Mouse (Mus musculus) erythroblast, adult 5-6 weeks (primary cell): Measurements from ENCODE around the gene Ccl17. TPM values are rescaled to one million over a fixed set of nuclear protein-coding genes. Genes with fewer than 3 reads are reported as not detected.
"Not testable (repeated sequence)": the region's sequence is repeated elsewhere in the genome, so short reads cannot be mapped to it uniquely, and the experiment has no call there.

ENCODE experiments used
- ATAC-seq: replicated peaks from 2 replicates; pipeline ENCODE4 v1.8.0; 2016; ENCODE audit warnings: moderate number of reproducible peaks, mild to moderate bottlenecking, moderate TSS enrichment, inconsistent platforms; ENCODE audit not compliant: poor library complexity, low FRiP score, severe bottlenecking
- total RNA-seq, 2 experiments: library from RNA; stranded (forward) in 1 of 2; stranded (reverse) in 1 of 2; fragments of 150-400 nt in 1 of 2; fragments of 200-764, 138-1000 nt in 1 of 2; gene quantifications; 2 replicates each; pipeline versions ENCODE4 v1.2.3 to v1.2.4; 2015 to 2017; ENCODE audit warnings: low replicate concordance in 2 of 2

Ccl17 gene
- total RNA-seq, 2 experiments from 2014 or later = 0.77 TPM; not detected in 1

DNA sequence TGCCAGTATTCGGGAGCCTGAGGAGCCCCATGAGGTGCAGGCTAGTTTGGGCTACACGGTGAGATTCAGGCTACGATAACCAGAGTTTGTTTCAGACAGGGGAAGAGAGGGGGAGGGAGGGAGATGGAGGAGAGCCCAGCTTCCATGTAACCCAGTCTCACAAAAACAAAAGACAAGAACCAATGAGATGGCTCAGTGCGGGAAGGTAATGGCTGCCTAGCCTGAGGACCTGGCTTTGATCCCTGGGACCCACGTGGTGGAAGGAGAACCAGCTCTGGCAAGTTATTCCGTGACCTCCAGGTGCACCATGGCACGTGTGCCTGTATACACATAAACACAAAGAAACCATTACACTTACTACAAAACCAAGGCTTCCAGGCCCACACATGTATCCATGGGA, 10.3 kb downstream of the Ccl17 start:
- no peak for ATAC-seq

- ATAC-seq = no peak
Observed at GRCm38 (mm10) chr8:94821381-94821780, 11.1 kb downstream of the Ccl17 start.

DNA sequence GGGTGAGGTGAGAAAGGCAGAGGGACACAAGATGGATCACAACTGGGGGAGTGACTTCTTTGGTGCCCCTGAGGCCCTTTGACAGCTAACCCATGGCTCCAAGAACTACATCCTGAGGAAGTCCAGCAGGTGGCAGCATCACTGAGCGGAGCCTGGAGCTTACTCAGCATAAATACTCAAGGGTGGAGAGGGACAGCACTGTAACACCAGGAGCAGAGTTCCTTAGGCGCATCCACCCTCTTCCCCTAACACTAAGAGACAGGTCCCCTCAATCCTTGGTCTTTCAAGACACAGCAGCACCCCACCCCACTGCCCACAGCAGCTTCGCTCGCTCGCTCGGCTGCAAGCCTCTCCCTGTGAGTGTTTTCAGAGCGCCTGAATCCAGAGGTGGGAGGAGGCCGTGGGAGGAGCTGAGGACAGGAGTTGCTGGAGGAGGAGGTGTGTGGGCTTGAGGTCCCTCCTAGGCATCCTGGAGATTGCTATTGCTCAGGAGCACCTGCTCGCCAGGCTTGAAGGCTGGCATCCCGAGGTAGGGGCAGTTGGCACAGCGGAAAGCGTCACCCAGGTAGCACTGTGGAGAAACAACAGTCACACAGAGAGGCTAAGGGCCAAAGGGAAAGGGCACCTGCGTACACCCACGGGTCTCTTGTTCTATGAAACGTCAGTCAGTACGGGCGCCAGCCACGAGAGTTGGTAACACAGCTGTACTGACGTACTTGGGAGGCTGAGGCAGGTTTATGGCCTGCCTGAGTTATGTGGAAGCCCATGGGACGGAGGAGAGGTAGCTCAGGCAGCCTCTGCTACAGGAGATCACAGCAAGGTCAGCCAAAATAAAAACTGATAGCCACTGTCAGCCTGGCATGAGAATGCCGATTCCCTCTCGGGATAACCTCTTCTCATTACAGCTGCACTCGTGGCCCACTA, 12.6 kb downstream of the Ccl17 start:
- ATAC-seq = peak; percentile 84

DNA sequence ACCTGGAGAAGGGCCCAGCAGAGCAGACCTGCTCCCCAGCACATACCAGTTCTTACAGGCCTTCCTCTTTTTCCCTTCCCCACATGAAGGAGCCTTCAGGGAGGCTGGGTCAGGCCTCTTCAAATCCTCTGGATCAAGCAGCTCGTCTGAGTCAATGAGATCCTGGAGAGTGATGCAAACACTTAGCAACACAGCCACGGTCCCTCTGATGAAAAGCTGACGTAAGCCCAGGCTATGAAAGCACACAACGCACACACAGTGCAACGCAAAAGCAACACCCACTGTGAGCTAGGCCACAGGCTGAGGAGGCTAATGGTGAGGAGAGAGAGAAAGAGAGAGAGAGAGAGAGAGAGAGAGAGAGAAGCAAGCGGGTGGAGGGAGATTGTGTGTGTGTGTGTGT, 14.9 kb downstream of the Ccl17 start:
- ATAC-seq = no peak

- no peak for ATAC-seq
Observed at GRCm38 (mm10) chr8:94826210-94826609, 16.0 kb downstream of the Ccl17 start.

GRCm38 (mm10) chr8:94828284-94828683, 18.0 kb downstream of the Ccl17 start:
- no peak for ATAC-seq

DNA sequence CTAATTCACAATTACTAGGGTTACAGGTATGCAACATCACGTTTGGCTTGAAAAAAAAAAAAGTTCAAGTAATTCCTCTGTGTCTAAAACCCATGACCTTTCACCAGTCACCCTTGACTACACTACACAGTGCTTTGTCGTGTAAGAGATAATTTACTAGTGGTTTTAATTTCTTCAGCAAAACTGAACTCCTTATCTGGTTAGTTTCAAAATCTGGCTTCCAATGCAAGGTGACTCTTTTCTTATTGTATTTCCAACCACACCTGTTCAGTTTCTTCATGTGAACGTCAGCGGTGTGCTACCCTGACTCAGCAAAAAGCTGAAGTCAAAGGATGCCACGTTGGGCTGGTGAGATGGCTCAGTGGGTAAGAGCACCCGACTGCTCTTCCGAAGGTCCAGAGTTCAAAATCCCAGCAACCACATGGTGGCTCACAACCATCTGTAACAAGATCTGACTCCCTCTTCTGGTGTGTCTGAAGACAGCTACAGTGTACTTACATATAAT, 23.7 kb downstream of the Ccl17 start:
- not testable (repeated sequence) for ATAC-seq

GRCm38 (mm10) chr8:94835751-94836150, 25.5 kb downstream of the Ccl17 start:
- ATAC-seq = not testable (repeated sequence)

- ATAC-seq = peak; percentile 10; the same call in 1 of the 2 replicates
Observed at GRCm38 (mm10) chr8:94836456-94837240, 26.4 kb downstream of the Ccl17 start.

DNA sequence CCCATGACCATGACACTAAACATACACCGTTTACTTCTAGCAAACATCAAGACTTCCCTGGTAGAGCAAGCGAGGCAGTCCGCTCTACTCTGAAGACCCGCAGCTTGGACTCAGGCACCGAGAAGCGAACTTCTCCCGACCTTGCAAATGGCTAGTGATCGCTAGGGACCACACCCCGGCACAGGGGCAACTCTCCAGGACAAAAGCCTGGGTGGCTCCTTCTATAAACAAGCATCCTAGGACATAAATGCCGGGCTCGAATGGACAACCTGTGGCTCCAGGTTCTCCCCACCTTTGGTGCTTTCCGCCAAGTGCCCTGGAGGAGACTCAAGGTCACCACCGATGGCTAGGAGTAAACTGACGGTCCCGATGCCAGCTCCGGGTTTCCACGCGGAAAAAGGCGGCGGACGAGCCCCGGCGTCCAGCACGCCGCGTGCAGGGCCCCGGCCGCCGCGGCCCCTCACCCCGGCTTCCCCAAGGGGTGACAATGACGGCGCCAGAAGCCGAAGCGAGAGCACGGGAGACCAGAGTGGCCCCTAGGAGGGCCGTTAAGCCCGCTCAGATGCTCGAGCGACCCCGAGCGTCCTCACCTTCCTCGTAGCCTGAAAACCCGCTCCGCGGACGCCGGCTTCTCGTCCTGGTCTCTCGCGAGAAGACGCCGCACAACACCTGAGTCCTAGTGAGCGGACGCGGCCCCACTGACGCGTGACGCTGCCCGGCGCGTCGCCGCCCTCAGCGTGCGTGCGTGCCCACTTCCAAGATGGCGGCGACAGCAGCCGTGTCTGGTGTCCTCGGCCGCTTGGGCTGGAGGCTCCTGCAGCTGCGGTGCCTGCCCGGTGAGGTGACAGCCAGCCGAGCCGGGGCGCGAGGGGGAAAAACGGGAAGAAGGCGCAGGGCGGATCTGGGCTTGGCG, 27.7 kb downstream of the Ccl17 start, which contains the start of the genes Coq9 and Ciapin1:
Gene Coq9, plus strand, starts transcription at position 660 of the 913 bp plus-strand sequence.
Gene Ciapin1, minus strand, starts transcription at position 697 of the 913 bp plus-strand sequence.
- peak; percentile 88 for ATAC-seq

GRCm38 (mm10) chr8:94838600-94838999, 28.3 kb downstream of the Ccl17 start:
- ATAC-seq = peak; percentile 68

DNA sequence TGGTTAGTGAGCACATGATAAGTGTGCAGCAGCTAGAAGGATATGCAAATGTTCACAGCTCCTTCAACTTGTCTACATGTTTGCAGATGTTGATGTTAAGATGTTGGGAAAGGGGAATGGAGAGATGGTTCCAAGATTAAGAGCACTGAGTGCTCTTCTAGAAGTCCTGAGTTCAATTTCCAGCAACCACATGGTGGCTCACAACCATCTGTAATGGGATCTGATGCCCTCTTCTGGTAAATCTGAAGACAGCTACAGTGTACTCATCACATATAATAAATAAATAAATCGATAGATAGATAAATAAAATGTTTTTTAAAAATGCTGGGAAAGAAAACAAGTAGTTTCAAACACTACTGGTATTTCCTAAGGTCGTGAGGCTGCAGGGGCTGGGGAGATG, 30.9 kb downstream of the Ccl17 start:
- ATAC-seq = no peak

- ATAC-seq = no peak
Observed at GRCm38 (mm10) chr8:94850049-94850448, 39.8 kb downstream of the Ccl17 start.

DNA sequence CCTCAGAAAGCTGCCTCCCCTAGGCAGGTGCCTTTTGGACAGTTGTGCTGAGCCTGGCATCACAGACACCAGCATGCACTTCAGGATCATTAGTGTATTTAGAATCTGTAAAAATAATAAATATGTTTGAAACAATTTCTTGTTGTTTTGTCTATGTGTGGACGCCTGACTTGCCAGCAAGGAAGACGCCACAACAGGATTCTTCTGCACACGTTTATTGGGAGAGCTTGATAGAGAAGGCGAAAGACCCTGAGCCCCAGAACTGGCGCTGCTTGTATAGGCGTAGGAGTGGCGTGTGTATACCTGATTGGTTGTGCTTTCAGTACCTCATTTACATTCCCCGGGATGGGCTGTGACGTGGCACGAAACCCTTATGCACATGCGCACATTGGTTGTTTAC, 44.5 kb downstream of the Ccl17 start:
- ATAC-seq = not testable (repeated sequence)

GRCm38 (mm10) chr8:94857011-94857345, 46.7 kb downstream of the Ccl17 start:
- ATAC-seq = peak; percentile 32

GRCm38 (mm10) chr8:94857346-94858173, 47.3 kb downstream of the Ccl17 start, which contains the start of gene Polr2c:
TSS of gene Polr2c (plus strand) at chr8:94857450.
- peak; percentile 81 for ATAC-seq

DNA sequence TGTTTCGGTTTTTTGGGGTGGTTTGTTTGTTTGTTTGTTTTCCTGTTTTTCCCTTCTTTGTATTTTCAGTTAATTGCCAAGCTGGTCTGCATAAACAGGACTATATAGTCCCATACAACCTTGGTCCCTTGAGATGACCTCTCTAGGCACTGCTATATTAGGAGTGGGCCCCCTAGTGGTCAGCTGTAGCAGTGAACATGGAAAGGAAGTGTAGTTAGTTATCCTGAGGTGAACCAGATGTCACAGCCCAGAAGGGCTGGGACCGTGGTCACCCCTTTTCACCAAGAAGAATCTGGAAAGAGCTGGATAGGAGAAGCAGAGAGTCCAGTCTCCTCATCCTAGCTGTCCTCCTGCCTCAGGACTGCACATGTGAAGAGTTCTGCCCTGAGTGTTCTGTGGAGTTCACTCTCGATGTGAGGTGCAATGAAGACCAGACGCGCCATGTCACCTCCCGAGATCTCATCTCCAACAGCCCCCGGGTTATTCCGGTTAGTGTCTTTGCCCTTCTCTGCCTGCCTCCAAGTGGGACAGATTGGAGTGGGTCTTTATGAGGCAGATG, 51.2 kb downstream of the Ccl17 start:
- ATAC-seq = peak; percentile 68
